Mouse (Mus musculus): ENCODE data around the gene Klrb1b. TPM values are rescaled to one million over a fixed set of nuclear protein-coding genes. Genes with fewer than 3 reads are reported as not detected.

Gene Klrb1b
- polyA plus RNA-seq, 1 experiment from 2014 or later, result not detected

DNA sequence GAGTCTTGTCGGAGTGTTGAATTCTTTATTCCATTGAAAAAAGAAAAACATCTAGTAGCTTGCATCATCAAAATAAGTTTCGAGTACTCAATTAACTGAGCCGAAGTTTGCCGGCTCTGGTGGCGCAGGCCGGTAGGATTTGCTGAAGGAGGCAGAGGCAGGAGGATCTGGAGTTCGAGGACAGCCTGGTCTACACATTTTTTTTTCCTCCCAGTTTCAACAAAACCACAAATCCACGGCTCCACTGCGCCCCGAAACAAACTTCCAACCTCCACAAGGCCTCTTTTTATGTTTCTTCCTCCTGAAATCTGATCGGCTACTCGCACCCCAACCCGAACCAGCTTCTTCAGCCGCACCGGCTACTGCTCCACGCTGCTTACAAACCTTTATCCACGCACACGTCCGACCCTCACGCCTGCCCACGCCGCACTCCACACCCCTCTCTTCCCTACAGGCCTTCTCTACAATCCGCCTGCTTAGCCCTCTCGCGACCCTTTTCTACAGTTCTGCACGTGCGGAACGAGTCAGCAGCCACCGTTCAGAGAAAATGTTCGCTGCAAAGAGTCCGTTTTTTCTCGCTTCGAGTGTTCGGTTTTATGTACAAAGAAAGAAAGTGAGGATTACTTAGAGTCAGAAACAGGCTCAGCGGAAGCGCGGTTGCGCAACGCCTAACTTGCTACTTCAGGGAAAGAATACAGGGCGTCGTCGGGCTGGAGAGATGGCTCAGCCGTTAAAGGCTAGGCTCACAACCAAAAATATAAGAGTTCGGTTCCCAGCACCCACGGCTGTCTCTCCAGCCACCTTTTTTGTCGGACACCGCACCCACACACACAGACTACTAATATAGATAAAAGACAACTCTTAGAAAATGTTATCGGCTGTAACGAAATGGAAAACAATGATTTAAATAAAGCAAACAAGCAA is 12.5 kb upstream of the Klrb1b start:
- Histone ChIP-seq H3K9ac (ENCODE audit: low read depth, low read length) (peak overlapping the region; percentile 93), H3K4me3 (ENCODE audit: low read depth, low read length) (peak overlapping the region; percentile 85), H3K27me3 (ENCODE audit: control insufficient read depth, insufficient read depth, low read length) (no peaks in the 10 kb centered on the region), H3K4me1 (ENCODE audit: control insufficient read depth, insufficient read depth, low read length) (peaks cover 3% of the 10 kb centered on the region; the same call in 1 of the 2 replicates), H3K4me2 (peak overlapping the region; percentile 82), H3K27ac (ENCODE audit: low read depth, low read length) (peak overlapping the region; percentile 89), H3K36me3 (ENCODE audit: control insufficient read depth, insufficient read depth, low read length) (no peaks in the 10 kb centered on the region), H3K9me3 (replicated peaks; ENCODE audit: control insufficient read depth, low read length) (no peaks in the 10 kb centered on the region)
- peak; percentile 74 for ATAC-seq (replicated peaks; ENCODE audit: insufficient number of reproducible peaks, low FRiP score, low TSS enrichment)
- under 1% methylated on average over 49 of the region's 49 CpGs for WGBS (ENCODE audit: insufficient replicate concordance)

- Histone ChIP-seq H3K36me3 (ENCODE audit: control insufficient read depth, insufficient read depth, low read length) (no peaks in the 10 kb centered on the region), H3K27me3 (ENCODE audit: control insufficient read depth, insufficient read depth, low read length) (no peaks in the 10 kb centered on the region), H3K4me1 (ENCODE audit: control insufficient read depth, insufficient read depth, low read length) (peaks cover 3% of the 10 kb centered on the region; the same call in 1 of the 2 replicates), H3K27ac (ENCODE audit: low read depth, low read length) (no peak overlapping the region), H3K4me3 (ENCODE audit: low read depth, low read length) (peak overlapping the region; percentile 85), H3K9me3 (replicated peaks; ENCODE audit: control insufficient read depth, low read length) (no peaks in the 10 kb centered on the region), H3K9ac (ENCODE audit: low read depth, low read length) (peak overlapping the region; percentile 93), H3K4me2 (peak overlapping the region; percentile 82)
- peak; percentile 11; the same call in 1 of the 2 replicates for ATAC-seq (replicated peaks; ENCODE audit: insufficient number of reproducible peaks, low FRiP score, low TSS enrichment)
- 1% methylated on average over 14 of the region's 14 CpGs for WGBS (ENCODE audit: insufficient replicate concordance)
These were observed 11.6 kb upstream of the Klrb1b start for GRCm38 (mm10) chr6:128837454-128838341.

GRCm38 (mm10) chr6:128836955-128837334 is 10.8 kb upstream of the Klrb1b start:
- no peak for ATAC-seq (replicated peaks; ENCODE audit: insufficient number of reproducible peaks, low FRiP score, low TSS enrichment)
- H3K9ac ChIP-seq (ENCODE audit: low read depth, low read length), result no peak overlapping the region
- H3K4me2 ChIP-seq, result peak overlapping the region; percentile 82
- H3K9me3 ChIP-seq (replicated peaks; ENCODE audit: control insufficient read depth, low read length), result no peaks in the 10 kb centered on the region
- no peaks in the 10 kb centered on the region for H3K36me3 ChIP-seq (ENCODE audit: control insufficient read depth, insufficient read depth, low read length)
- peaks cover 3% of the 10 kb centered on the region; the same call in 1 of the 2 replicates for H3K4me1 ChIP-seq (ENCODE audit: control insufficient read depth, insufficient read depth, low read length)
- H3K27me3 ChIP-seq (ENCODE audit: control insufficient read depth, insufficient read depth, low read length), result no peaks in the 10 kb centered on the region
- H3K27ac ChIP-seq (ENCODE audit: low read depth, low read length), result no peak overlapping the region
- WGBS (ENCODE audit: insufficient replicate concordance), result 83% methylated on average over 6 of the region's 6 CpGs
- 0 out of 2 replicates have a peak overlapping the region, but pooled peaks have one; percentile 85 for H3K4me3 ChIP-seq (ENCODE audit: low read depth, low read length)

DNA sequence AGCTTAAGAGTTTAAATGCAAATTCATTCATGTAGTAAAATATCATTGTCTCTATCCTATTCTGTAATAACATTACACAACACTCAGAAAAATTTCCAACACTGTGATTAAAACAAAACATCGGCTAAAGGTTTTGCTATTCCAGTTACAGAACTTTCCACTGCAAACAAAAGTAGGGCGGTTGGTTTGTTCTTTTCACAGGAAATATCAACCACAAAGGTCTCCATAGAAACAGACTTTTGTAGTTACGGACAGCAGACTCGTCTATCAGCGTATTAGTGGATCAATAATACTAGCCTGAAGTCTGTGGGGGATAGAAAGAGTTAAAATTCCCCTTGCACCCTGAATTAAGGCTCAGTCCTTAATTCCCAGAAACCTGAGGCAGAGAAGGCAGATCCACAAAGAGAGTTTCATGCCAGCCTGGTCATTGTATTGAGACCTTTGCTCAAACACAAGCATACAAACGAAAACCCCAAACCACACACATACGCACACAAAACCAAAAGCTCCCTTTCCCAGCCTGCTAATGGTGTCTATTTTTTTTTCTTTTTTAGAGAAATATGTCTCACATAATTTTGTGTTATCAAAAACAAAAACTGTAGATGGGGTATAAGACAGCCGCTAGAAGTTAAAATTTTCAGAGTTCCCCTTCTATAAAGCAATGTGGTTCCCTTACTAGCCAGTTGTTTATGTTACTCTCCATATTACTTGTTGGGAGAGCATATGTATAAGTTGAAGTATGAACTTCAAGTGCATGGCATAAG is 10.2 kb upstream of the Klrb1b start:
- no peaks in the 10 kb centered on the region for H3K27me3 ChIP-seq (ENCODE audit: control insufficient read depth, insufficient read depth, low read length)
- no peaks in the 10 kb centered on the region for H3K36me3 ChIP-seq (ENCODE audit: control insufficient read depth, insufficient read depth, low read length)
- ATAC-seq (replicated peaks; ENCODE audit: insufficient number of reproducible peaks, low FRiP score, low TSS enrichment), result no peak
- H3K9ac ChIP-seq (ENCODE audit: low read depth, low read length), result no peak overlapping the region
- WGBS (ENCODE audit: insufficient replicate concordance), result 82% methylated on average over 8 of the region's 8 CpGs
- no peaks in the 10 kb centered on the region for H3K9me3 ChIP-seq (replicated peaks; ENCODE audit: control insufficient read depth, low read length)
- H3K4me1 ChIP-seq (ENCODE audit: control insufficient read depth, insufficient read depth, low read length), result peaks cover 3% of the 10 kb centered on the region; the same call in 1 of the 2 replicates
- no peak overlapping the region for H3K27ac ChIP-seq (ENCODE audit: low read depth, low read length)
- H3K4me2 ChIP-seq, result no peak overlapping the region
- H3K4me3 ChIP-seq (ENCODE audit: low read depth, low read length), result no peak overlapping the region

GRCm38 (mm10) chr6:128835571-128835970 is 9.4 kb upstream of the Klrb1b start:
- peaks cover 3% of the 10 kb centered on the region; the same call in 1 of the 2 replicates for H3K4me1 ChIP-seq (ENCODE audit: control insufficient read depth, insufficient read depth, low read length)
- H3K9me3 ChIP-seq (replicated peaks; ENCODE audit: control insufficient read depth, low read length), result no peaks in the 10 kb centered on the region
- H3K27me3 ChIP-seq (ENCODE audit: control insufficient read depth, insufficient read depth, low read length), result no peaks in the 10 kb centered on the region
- H3K4me2 ChIP-seq, result no peak overlapping the region
- H3K27ac ChIP-seq (ENCODE audit: low read depth, low read length), result no peak overlapping the region
- no peak overlapping the region for H3K4me3 ChIP-seq (ENCODE audit: low read depth, low read length)
- H3K36me3 ChIP-seq (ENCODE audit: control insufficient read depth, insufficient read depth, low read length), result no peaks in the 10 kb centered on the region
- no peak overlapping the region for H3K9ac ChIP-seq (ENCODE audit: low read depth, low read length)
- WGBS (ENCODE audit: insufficient replicate concordance), result 68% methylated on average over 4 of the region's 4 CpGs
- no peak for ATAC-seq (replicated peaks; ENCODE audit: insufficient number of reproducible peaks, low FRiP score, low TSS enrichment)

GRCm38 (mm10) chr6:128833046-128833445 is 6.9 kb upstream of the Klrb1b start:
- WGBS (ENCODE audit: insufficient replicate concordance), result 72% methylated on average over 10 of the region's 10 CpGs
- no peaks in the 10 kb centered on the region for H3K36me3 ChIP-seq (ENCODE audit: control insufficient read depth, insufficient read depth, low read length)
- no peaks in the 10 kb centered on the region for H3K9me3 ChIP-seq (replicated peaks; ENCODE audit: control insufficient read depth, low read length)

GRCm38 (mm10) chr6:128829837-128830236 is 3.7 kb upstream of the Klrb1b start:
- ATAC-seq (replicated peaks; ENCODE audit: insufficient number of reproducible peaks, low FRiP score, low TSS enrichment), result no peak
- no peak overlapping the region for H3K27ac ChIP-seq (ENCODE audit: low read depth, low read length)
- no peaks in the 10 kb centered on the region for H3K4me1 ChIP-seq (ENCODE audit: control insufficient read depth, insufficient read depth, low read length)
- H3K9me3 ChIP-seq (replicated peaks; ENCODE audit: control insufficient read depth, low read length), result no peaks in the 10 kb centered on the region
- H3K36me3 ChIP-seq (ENCODE audit: control insufficient read depth, insufficient read depth, low read length), result no peaks in the 10 kb centered on the region
- no peaks in the 10 kb centered on the region for H3K27me3 ChIP-seq (ENCODE audit: control insufficient read depth, insufficient read depth, low read length)
- no peak overlapping the region for H3K4me3 ChIP-seq (ENCODE audit: low read depth, low read length)
- no peak overlapping the region for H3K9ac ChIP-seq (ENCODE audit: low read depth, low read length)
- 53% methylated on average over 4 of the region's 4 CpGs for WGBS (ENCODE audit: insufficient replicate concordance)
- no peak overlapping the region for H3K4me2 ChIP-seq

More at GRCm38 (mm10) chr6:128833046-128833445, 6.9 kb upstream of the Klrb1b start:
- Histone ChIP-seq H3K9ac (ENCODE audit: low read depth, low read length) (no peak overlapping the region), H3K27me3 (ENCODE audit: control insufficient read depth, insufficient read depth, low read length) (no peaks in the 10 kb centered on the region), H3K4me3 (ENCODE audit: low read depth, low read length) (no peak overlapping the region), H3K4me2 (no peak overlapping the region), H3K27ac (ENCODE audit: low read depth, low read length) (no peak overlapping the region), H3K4me1 (ENCODE audit: control insufficient read depth, insufficient read depth, low read length) (peaks cover 3% of the 10 kb centered on the region; the same call in 1 of the 2 replicates)
- no peak for ATAC-seq (replicated peaks; ENCODE audit: insufficient number of reproducible peaks, low FRiP score, low TSS enrichment)

DNA sequence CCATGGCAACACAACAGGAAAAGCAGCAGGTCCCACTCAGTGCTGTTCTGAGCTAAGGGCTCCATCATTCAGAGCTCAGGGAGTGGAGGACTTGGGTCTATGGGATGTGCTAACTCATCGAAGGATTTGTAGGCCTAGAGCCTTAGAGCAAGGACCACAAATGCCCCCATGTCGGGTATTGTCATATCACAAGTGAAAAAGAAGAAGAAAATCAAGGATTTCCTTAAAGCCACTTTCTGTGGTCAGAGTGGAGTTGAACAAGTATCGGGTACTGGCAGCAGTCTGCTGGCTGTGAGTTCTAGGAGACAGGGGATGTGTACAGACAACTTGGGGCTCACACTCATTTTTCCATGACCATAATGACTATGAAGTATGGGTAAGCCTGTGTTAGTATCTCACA is 650 bp upstream of the Klrb1b start:
- no peak overlapping the region for H3K4me3 ChIP-seq (ENCODE audit: low read depth, low read length)
- no peaks in the 10 kb centered on the region for H3K9me3 ChIP-seq (replicated peaks; ENCODE audit: control insufficient read depth, low read length)
- 78% methylated on average over 3 of the region's 3 CpGs for WGBS (ENCODE audit: insufficient replicate concordance)
- H3K36me3 ChIP-seq (ENCODE audit: control insufficient read depth, insufficient read depth, low read length), result no peaks in the 10 kb centered on the region
- no peak overlapping the region for H3K4me2 ChIP-seq
- no peak overlapping the region for H3K27ac ChIP-seq (ENCODE audit: low read depth, low read length)
- no peaks in the 10 kb centered on the region; the same call in 1 of the 2 replicates for H3K27me3 ChIP-seq (ENCODE audit: control insufficient read depth, insufficient read depth, low read length)
- no peak overlapping the region for H3K9ac ChIP-seq (ENCODE audit: low read depth, low read length)
- ATAC-seq (replicated peaks; ENCODE audit: insufficient number of reproducible peaks, low FRiP score, low TSS enrichment), result no peak
- no peaks in the 10 kb centered on the region for H3K4me1 ChIP-seq (ENCODE audit: control insufficient read depth, insufficient read depth, low read length)
